Mouse (Mus musculus) spleen, postnatal 0 days (tissue): ENCODE data around the gene Olfr1212. TPM values are rescaled to one million over a fixed set of nuclear protein-coding genes. Genes with fewer than 3 reads are reported as not detected.

Experiments
- polyA plus RNA-seq: library from polyadenylated mRNA; unstranded; fragments of >200 nt; fragmentation: Nextera tagmentation; extraction: Ambion mirVana; gene quantifications from 2 replicates; pipeline ENCODE4 v1.2.1, GENCODE M21; 2015

The Olfr1212 gene
- polyA plus RNA-seq = not detected in 2 replicates

GRCm38 (mm10) chr2:88953669-88954068 is at the start of gene Olfr1212:
Olfr1212 (plus strand) TSS chr2:88953969.

DNA sequence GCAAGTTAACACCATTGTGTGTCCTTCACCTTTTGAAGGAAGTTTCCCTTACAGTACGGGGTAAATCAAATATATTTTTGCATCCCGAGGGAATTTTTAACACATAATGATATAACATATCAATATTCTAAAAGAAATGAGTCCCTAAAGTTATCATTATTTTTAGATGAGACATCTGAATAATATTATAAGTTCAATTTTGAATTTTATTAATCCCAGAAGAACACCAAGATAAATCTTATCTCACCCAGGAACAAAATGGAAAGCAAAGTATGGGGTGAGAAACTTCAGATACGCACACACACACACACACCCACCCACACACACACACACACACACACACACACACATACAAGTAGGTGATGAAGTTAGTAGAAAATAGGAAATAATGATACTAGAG is 38.7 kb upstream of the Olfr1212 start, which contains the start of gene Olfr1209:
Gene Olfr1209 (minus strand): TSS at position 101 of the 400 bp plus-strand sequence.

DNA sequence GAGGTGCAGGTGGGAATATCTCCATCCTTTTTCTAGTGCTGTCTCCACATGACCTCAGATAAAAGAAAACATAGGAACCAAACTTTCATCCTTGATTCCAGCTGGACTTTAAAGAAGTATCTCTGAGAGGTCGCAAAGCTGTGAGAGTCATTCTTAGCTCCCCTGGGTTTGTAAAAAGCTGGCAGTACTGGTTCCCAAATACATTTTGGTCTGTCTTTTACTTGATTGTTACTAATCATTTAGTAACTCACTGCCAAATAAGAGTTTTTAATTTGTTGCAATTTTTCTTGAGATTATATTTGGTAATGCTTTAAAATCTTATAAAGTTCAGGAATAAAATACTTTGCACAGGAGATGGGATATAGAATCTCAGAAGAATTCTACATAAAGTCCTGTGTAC is 15.8 kb upstream of the Olfr1212 start, which contains the start of gene Olfr1211:
Gene Olfr1211 (minus strand): TSS at position 101 of the 400 bp plus-strand sequence.

DNA sequence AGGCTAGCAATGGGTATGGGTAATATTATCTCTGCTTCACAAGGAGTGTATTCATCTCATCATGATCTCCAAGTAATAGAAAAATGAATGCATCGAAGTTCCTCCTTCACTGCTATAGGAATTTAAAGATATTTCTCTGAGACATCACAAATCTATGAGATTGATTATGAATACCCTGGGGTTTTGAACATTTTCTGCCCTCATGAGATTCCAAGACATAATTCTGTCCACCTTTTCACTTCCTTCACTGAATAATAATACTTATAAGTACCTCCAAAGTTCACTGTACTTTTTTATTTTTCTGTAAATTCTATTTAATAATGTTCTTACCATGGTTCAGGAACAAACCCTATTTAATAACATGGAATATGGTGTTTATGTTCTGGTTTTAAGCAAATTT is 26.4 kb downstream of the Olfr1212 start, which contains the start of gene Gm13762:
Gene Gm13762 (minus strand): TSS at position 101 of the 400 bp plus-strand sequence.

DNA sequence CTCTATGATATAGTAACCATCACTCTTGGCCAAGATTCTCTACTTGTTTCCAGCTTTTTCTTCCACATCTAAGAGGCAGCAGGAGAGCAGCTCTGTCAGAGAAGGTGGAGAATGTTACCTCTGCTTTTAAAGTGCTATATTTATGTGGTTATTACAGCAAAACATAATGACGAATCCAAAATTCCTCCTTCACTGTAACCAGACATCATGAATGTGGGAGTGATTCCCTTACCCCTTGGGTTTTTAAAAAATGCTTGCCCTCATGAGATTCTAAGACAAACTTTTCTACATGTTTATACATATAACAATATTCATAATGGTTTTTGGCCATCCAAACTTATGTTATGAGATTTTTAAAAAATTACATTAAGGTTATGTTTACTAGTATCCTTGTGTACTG is 38.8 kb downstream of the Olfr1212 start, which contains the start of gene Olfr1214:
Gene Olfr1214 (minus strand): TSS at position 101 of the 400 bp plus-strand sequence.

DNA sequence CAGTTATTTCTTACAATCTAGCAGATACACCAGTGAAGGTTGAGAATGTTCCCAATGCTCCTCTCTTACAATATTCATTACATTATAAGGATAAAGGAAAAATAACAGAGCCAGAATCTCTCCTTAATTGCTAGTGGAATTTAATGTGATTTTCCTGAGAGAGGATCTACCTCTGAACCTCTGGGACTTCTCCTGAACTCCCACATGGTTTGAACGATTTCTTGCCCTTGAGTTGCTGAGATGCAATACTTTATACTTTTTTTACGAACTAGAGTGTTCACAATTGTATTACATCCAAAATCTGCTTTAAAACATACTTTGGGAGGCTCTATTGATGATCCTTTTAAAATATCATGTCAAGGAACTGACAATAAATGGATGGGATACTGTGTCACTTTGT is 53.1 kb downstream of the Olfr1212 start, which contains the start of gene Olfr1215:
Gene Olfr1215 (minus strand): TSS at position 101 of the 400 bp plus-strand sequence.

Other genes with a start within 250 kb of the Olfr1212 start
- gene Olfr1196, start 249.4 kb upstream of the Olfr1212 start, polyA plus RNA-seq = not detected in 2 replicates
- not detected in 2 replicates for gene Olfr1197, start 221.6 kb upstream of the Olfr1212 start, polyA plus RNA-seq
- not detected in 2 replicates for gene Olfr1198, start 202.6 kb upstream of the Olfr1212 start, polyA plus RNA-seq
- gene Olfr1199, start 193.5 kb upstream of the Olfr1212 start, polyA plus RNA-seq = not detected in 2 replicates
- gene Olfr1200, start 183.5 kb upstream of the Olfr1212 start, polyA plus RNA-seq = not detected in 2 replicates
- gene Olfr1201, start 160.9 kb upstream of the Olfr1212 start, polyA plus RNA-seq = not detected in 2 replicates
- gene Olfr1202, start 139.5 kb upstream of the Olfr1212 start, polyA plus RNA-seq = not detected in 2 replicates
- gene Olfr1205, start 124.2 kb upstream of the Olfr1212 start, polyA plus RNA-seq = not detected in 2 replicates
- gene Olfr1204, start 104.7 kb upstream of the Olfr1212 start, polyA plus RNA-seq = not detected in 2 replicates
- gene Olfr1206, start 90.7 kb upstream of the Olfr1212 start, polyA plus RNA-seq = not detected in 2 replicates
- not detected in 2 replicates for gene Olfr1208, start 51.7 kb upstream of the Olfr1212 start, polyA plus RNA-seq
- not detected in 2 replicates for gene Olfr1209, start 38.8 kb upstream of the Olfr1212 start, polyA plus RNA-seq
- gene Olfr1211, start 15.9 kb upstream of the Olfr1212 start, polyA plus RNA-seq = not detected in 2 replicates
- not detected in 2 replicates for gene Gm13762, start 26.3 kb downstream of the Olfr1212 start, polyA plus RNA-seq
- not detected in 2 replicates for gene Olfr1214, start 38.7 kb downstream of the Olfr1212 start, polyA plus RNA-seq
- not detected in 2 replicates for gene Olfr1215, start 53.0 kb downstream of the Olfr1212 start, polyA plus RNA-seq
- not detected in 2 replicates for gene Olfr1216, start 64.4 kb downstream of the Olfr1212 start, polyA plus RNA-seq
- gene Olfr1217, start 78.1 kb downstream of the Olfr1212 start, polyA plus RNA-seq = not detected in 2 replicates
- gene Olfr1218, start 107.2 kb downstream of the Olfr1212 start, polyA plus RNA-seq = not detected in 2 replicates
- gene Olfr1219, start 129.5 kb downstream of the Olfr1212 start, polyA plus RNA-seq = not detected in 2 replicates
- not detected in 2 replicates for gene Olfr1220, start 152.9 kb downstream of the Olfr1212 start, polyA plus RNA-seq
- not detected in 2 replicates for gene Olfr1221, start 163.3 kb downstream of the Olfr1212 start, polyA plus RNA-seq
- not detected in 2 replicates for gene Olfr1222, start 179.1 kb downstream of the Olfr1212 start, polyA plus RNA-seq
- gene Olfr1223, start 197.6 kb downstream of the Olfr1212 start, polyA plus RNA-seq = not detected in 2 replicates
- not detected in 2 replicates for gene Olfr1224-ps1, start 210.1 kb downstream of the Olfr1212 start, polyA plus RNA-seq
- gene Olfr1225, start 220.7 kb downstream of the Olfr1212 start, polyA plus RNA-seq = not detected in 2 replicates
- not detected in 2 replicates for gene Olfr1226, start 246.1 kb downstream of the Olfr1212 start, polyA plus RNA-seq